Mouse (Mus musculus) CH12.LX (cell line): ENCODE data around the gene Cd300e.

Experiments
- CHD2 ChIP-seq: IDR thresholded peaks from 2 replicates; pipeline ENCODE4 v1.6.1; 2011; ENCODE audit warnings: low read length, improper control_type of control experiment
- CTCF ChIP-seq, 2 experiments: IDR thresholded peaks in 1 of 2; conservative IDR thresholded peaks in 1 of 2; 2 replicates each; pipeline ENCODE4 v1.5.1; 2011 to 2012; ENCODE audit warnings: low read depth in 2 of 2, low read length in 2 of 2, improper control_type of control experiment in 1 of 2, inconsistent platforms in 1 of 2, mild to moderate bottlenecking in 1 of 2, moderate library complexity in 1 of 2
- HCFC1 ChIP-seq: IDR thresholded peaks from 2 replicates; pipeline ENCODE4 v1.6.1; 2012; ENCODE audit warnings: low read depth, mild to moderate bottlenecking, inconsistent platforms, low read length, improper control_type of control experiment
- JUN ChIP-seq: IDR thresholded peaks from 2 replicates; pipeline ENCODE4 v1.6.1; 2011; ENCODE audit warnings: low read depth, mild to moderate bottlenecking, low read length, improper control_type of control experiment, moderate library complexity; ENCODE audit not compliant: insufficient read depth
- JUND ChIP-seq: conservative IDR thresholded peaks from 2 replicates; pipeline ENCODE4 v1.6.1; 2011; ENCODE audit warnings: low read depth, low read length, improper control_type of control experiment
- MAZ ChIP-seq: IDR thresholded peaks from 2 replicates; pipeline ENCODE4 v1.6.1; 2012; ENCODE audit warnings: low read depth, mild to moderate bottlenecking, inconsistent platforms, low read length, improper control_type of control experiment, moderate library complexity
- NRF1 ChIP-seq: IDR thresholded peaks from 2 replicates; pipeline ENCODE4 v1.6.1; 2014; ENCODE audit warnings: low read depth, mild to moderate bottlenecking, inconsistent platforms, low read length, improper control_type of control experiment, moderate library complexity
- POLR2A ChIP-seq: IDR thresholded peaks from 2 replicates; pipeline ENCODE4 v1.6.1; 2011; ENCODE audit warnings: low read depth, mild to moderate bottlenecking, improper control_type of control experiment, low read length
- POLR2AphosphoS2 ChIP-seq: IDR thresholded peaks from 2 replicates; pipeline ENCODE4 v1.6.1; 2011; ENCODE audit warnings: low read depth, low read length, improper control_type of control experiment
- RCOR1 ChIP-seq: conservative IDR thresholded peaks from 2 replicates; pipeline ENCODE4 v1.6.1; 2012; ENCODE audit warnings: low read depth, mild to moderate bottlenecking, inconsistent platforms, low read length, improper control_type of control experiment
- ZNF384 ChIP-seq: IDR thresholded peaks from 2 replicates; pipeline ENCODE4 v1.6.1; 2012; ENCODE audit warnings: low read depth, low read length, improper control_type of control experiment, inconsistent platforms

GRCm38 (mm10) chr11:115075407-115075806 lies 13.4 kb upstream of the Cd300e start:
- TF ChIP-seq JUN = no peak
- no peak for TF ChIP-seq MAZ
- TF ChIP-seq CTCF (conservative IDR thresholded peaks at IDR 0.05 in 1 of 2, IDR thresholded peaks at IDR 0.05 in 1 of 2; ENCODE audit: low read depth in 2 of 2, low read length in 2 of 2) = no peak
- TF ChIP-seq POLR2A = no peak
- TF ChIP-seq POLR2AphosphoS2 = no peak
- TF ChIP-seq NRF1 = no peak
- TF ChIP-seq JUND = no peak
- no peak for TF ChIP-seq HCFC1
- TF ChIP-seq ZNF384 = no peak
- TF ChIP-seq RCOR1 = no peak
- TF ChIP-seq CHD2 = no peak
